Mouse (Mus musculus): Measurements from ENCODE around the gene Hmbs.

GRCm38 (mm10) chr9:44325768-44326370 lies 18.2 kb downstream of the Hmbs start, which contains the start of gene Dpagt1:
- no peak for TF ChIP-seq TBP (conservative IDR thresholded peaks at IDR 0.05; ENCODE audit: low read depth, low read length)
- TF ChIP-seq TCF12 (IDR thresholded peaks at IDR 0.05; ENCODE audit: low read depth, low read length): no peak
- no peak for TF ChIP-seq KAT2A (IDR thresholded peaks at IDR 0.05; ENCODE audit: insufficient replicate concordance, low read length)
- no peak; the same call in 1 of the 2 replicates for TF ChIP-seq UBTF (IDR thresholded peaks at IDR 0.05; ENCODE audit: low read depth, low read length)
- no peak for TF ChIP-seq POLR2A (IDR thresholded peaks at IDR 0.05; ENCODE audit: low read depth, low read length)
- no peak for TF ChIP-seq GABPA (IDR thresholded peaks at IDR 0.05; ENCODE audit: insufficient replicate concordance, low read depth, low read length)
- no peak for TF ChIP-seq ETS1 (conservative IDR thresholded peaks at IDR 0.05; ENCODE audit: low read depth, low read length)
- peak; percentile 4; the same call in 1 of the 2 replicates for TF ChIP-seq ZNF384 (IDR thresholded peaks at IDR 0.05; ENCODE audit: low read depth, low read length)
- no peak for TF ChIP-seq CHD2 (IDR thresholded peaks at IDR 0.05; ENCODE audit: low read length)
- no peak for TF ChIP-seq CTCF (conservative IDR thresholded peaks at IDR 0.05 in 1 of 2, IDR thresholded peaks at IDR 0.05 in 1 of 2; ENCODE audit: low read depth in 2 of 2, low read length in 2 of 2)
- no peak for TF ChIP-seq EP300 (IDR thresholded peaks at IDR 0.05; ENCODE audit: low read length)
- no peak for TF ChIP-seq MAFK (IDR thresholded peaks at IDR 0.05; ENCODE audit: insufficient replicate concordance, low read length)

Data from CH12.LX (cell line).